Mouse (Mus musculus) intestine, embryonic 15.5 days (tissue): ENCODE results near the gene Pdp2. TPM values are rescaled to one million over a fixed set of nuclear protein-coding genes. Genes with fewer than 3 reads are reported as not detected.
A peak's percentile ranks its signal among the peaks of the same experiment; 100 is the strongest.

Experiments
- ATAC-seq: fragments of 200-750 bp; cut with Nextera tagmentation; 2 replicates; pipeline ENCODE4 v1.8.0; 2017; ENCODE audit warnings: moderate TSS enrichment, moderate library complexity
- H3K27ac ChIP-seq: fragments of 300-500 bp; sonication (generic); 2 replicates; pipeline ENCODE4 v1.5.1; 2015; ENCODE audit warnings: mild to moderate bottlenecking, inconsistent platforms
- H3K27me3 ChIP-seq: fragments of 300-500 bp; sonication (generic); replicated peaks from 2 replicates; pipeline ENCODE4 v1.6.1; 2015; ENCODE audit warnings: inconsistent platforms
- H3K36me3 ChIP-seq: fragments of 300-500 bp; sonication (generic); 2 replicates; pipeline ENCODE4 v1.6.1; 2015; ENCODE audit warnings: inconsistent platforms
- H3K4me1 ChIP-seq: fragments of 300-500 bp; sonication (generic); replicated peaks from 2 replicates; pipeline ENCODE4 v1.6.1; 2015; ENCODE audit warnings: inconsistent platforms
- H3K4me2 ChIP-seq: fragments of 300-500 bp; sonication (generic); replicated peaks from 2 replicates; pipeline ENCODE4 v1.6.1; 2015; ENCODE audit warnings: mild to moderate bottlenecking, inconsistent platforms
- H3K4me3 ChIP-seq: fragments of 300-500 bp; sonication (generic); replicated peaks from 2 replicates; pipeline ENCODE4 v1.5.1; 2015; ENCODE audit warnings: inconsistent platforms
- H3K9ac ChIP-seq: fragments of 300-500 bp; sonication (generic); 2 replicates; pipeline ENCODE4 v1.6.1; 2015; ENCODE audit warnings: inconsistent platforms
- H3K9me3 ChIP-seq: fragments of 300-500 bp; sonication (generic); 2 replicates; pipeline ENCODE4 v1.6.1; 2016; ENCODE audit warnings: inconsistent platforms
- whole genome bisulfite sequencing: fragments of 180-500 bp; shearing (Covaris S2); methylation state at CpG from one replicate; pipeline ENCODE4 v1.1.7; 2015; 5-methylcytosine and 5-hydroxymethylcytosine counted together
- polyA plus RNA-seq: library from polyadenylated mRNA; unstranded; fragments of >200 nt; fragmentation: Nextera tagmentation; extraction: Ambion mirVana; gene quantifications from 2 replicates; pipeline ENCODE4 v1.2.1, GENCODE M21; 2015

Gene Pdp2
- polyA plus RNA-seq, 1 experiment from 2014 or later: 17.0 TPM

GRCm38 (mm10) chr8:104628402-104628801 lies 37.2 kb downstream of the Pdp2 start:
- Histone ChIP-seq H3K27ac (no peak overlapping the region), H3K36me3 (no peaks in the 10 kb centered on the region), H3K4me3 (no peak overlapping the region), H3K4me1 (peaks cover 15% of the 10 kb centered on the region; the same call in 1 of the 2 replicates), H3K9me3 (no peaks in the 10 kb centered on the region), H3K27me3 (peaks cover 14% of the 10 kb centered on the region), H3K9ac (no peak overlapping the region), H3K4me2 (no peak overlapping the region)
- ATAC-seq: no peak
- 93% methylated on average over 21 of the region's 21 CpGs for WGBS

DNA sequence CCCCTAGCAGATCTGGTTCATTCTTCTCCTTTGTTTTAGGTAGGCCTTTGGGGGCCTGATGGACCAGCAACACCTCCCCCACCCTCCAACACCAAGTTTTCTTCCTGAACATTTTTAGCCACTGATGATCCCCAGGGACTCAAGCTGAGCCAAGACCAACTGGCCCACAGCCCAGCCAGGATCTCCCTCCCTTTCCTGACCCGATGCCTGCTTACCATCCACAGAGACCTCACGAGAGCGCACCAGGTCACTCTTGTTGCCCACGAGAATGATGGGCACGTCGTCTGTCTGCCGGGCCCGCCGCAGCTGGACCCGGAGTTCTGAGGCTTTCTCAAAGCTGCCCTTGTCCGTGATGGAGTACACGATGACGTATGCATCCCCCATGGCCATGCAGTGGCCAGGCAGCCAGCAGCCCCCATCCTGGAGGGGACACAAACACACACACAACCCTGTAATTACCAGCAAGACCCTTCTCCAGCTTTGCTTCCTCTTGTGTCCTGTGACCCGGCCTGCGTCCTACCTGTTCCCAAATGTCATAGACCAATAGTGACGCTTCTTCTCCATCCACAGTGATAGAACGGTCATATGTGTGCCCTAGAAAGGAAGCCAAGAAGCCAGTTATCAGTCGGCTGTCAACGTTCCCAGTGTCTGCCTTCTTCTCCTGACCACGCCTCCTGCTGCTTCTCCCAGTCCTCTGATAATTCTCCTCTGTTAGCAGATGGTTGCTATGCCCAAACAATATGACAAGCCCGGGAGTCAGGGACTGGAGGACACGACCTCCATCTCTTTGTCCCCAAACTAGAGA lies 38.3 kb downstream of the Pdp2 start:
- peaks cover 15% of the 10 kb centered on the region; the same call in 1 of the 2 replicates for H3K4me1 ChIP-seq
- H3K4me2 ChIP-seq: peak overlapping the region; percentile 83; the same call in 1 of the 2 replicates
- H3K9me3 ChIP-seq: no peaks in the 10 kb centered on the region
- H3K27me3 ChIP-seq: peaks cover 14% of the 10 kb centered on the region
- no peak overlapping the region for H3K27ac ChIP-seq
- no peak overlapping the region for H3K4me3 ChIP-seq
- ATAC-seq: no peak
- no peaks in the 10 kb centered on the region for H3K36me3 ChIP-seq
- WGBS: 68% methylated on average over 22 of the region's 22 CpGs
- H3K9ac ChIP-seq: no peak overlapping the region

- Histone ChIP-seq H3K27me3 (peaks cover 14% of the 10 kb centered on the region), H3K9ac (0 out of 2 replicates have a peak overlapping the region, but pooled peaks have one; percentile 28), H3K4me1 (peaks cover 15% of the 10 kb centered on the region; the same call in 1 of the 2 replicates), H3K36me3 (no peaks in the 10 kb centered on the region), H3K4me3 (no peak overlapping the region), H3K27ac (no peak overlapping the region), H3K4me2 (peak overlapping the region; percentile 83), H3K9me3 (no peaks in the 10 kb centered on the region)
- 41% methylated on average over 8 of the region's 8 CpGs for WGBS
- no peak for ATAC-seq
Observed at GRCm38 (mm10) chr8:104630111-104630479, 38.8 kb downstream of the Pdp2 start.

GRCm38 (mm10) chr8:104630574-104630973 lies 39.3 kb downstream of the Pdp2 start:
- no peaks in the 10 kb centered on the region for H3K9me3 ChIP-seq
- H3K27me3 ChIP-seq: peaks cover 14% of the 10 kb centered on the region
- H3K9ac ChIP-seq: peak overlapping the region; percentile 28
- H3K4me3 ChIP-seq: peak overlapping the region; percentile 37
- no peaks in the 10 kb centered on the region for H3K36me3 ChIP-seq
- H3K4me2 ChIP-seq: peak overlapping the region; percentile 83
- H3K27ac ChIP-seq: no peak overlapping the region
- peaks cover 15% of the 10 kb centered on the region; the same call in 1 of the 2 replicates for H3K4me1 ChIP-seq
- 2% methylated on average over 36 of the region's 36 CpGs for WGBS
- peak; percentile 40; the same call in 1 of the 2 replicates for ATAC-seq

GRCm38 (mm10) chr8:104630981-104631663 lies 39.9 kb downstream of the Pdp2 start, which contains the start of gene Rrad:
TSS of gene Rrad (minus strand) at chr8:104631327.
- Histone ChIP-seq H3K27me3 (peaks cover 14% of the 10 kb centered on the region), H3K4me2 (peak within 1 kb of the TSS; percentile 83), H3K9ac (peak within 1 kb of the TSS; percentile 28), H3K36me3 (no peaks in the 10 kb centered on the region), H3K4me3 (peak within 1 kb of the TSS; percentile 37), H3K4me1 (peaks cover 15% of the 10 kb centered on the region; the same call in 1 of the 2 replicates), H3K9me3 (no peaks in the 10 kb centered on the region), H3K27ac (no peak within 1 kb of the TSS)
- WGBS: 2% methylated on average over 28 of the region's 28 CpGs
- peak; percentile 81 for ATAC-seq

DNA sequence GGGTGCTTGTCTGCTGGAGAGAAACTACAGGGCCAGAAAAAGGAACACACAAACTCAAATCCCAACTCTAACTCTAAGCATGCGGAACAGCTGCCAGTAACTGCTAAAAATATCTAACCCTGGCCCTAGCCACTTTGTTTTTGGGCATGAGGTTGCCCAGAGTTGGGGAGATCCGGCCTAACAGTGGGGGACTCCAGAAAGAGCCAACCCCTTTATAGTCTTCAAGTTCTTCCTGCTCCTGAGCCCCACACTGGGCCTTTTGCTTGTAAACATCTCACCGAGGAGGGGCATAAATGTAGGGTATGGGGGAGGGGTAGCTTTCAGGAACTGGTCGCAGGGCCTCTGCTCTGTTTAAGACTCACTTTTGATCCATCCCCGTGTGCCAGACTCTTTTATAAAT lies 40.7 kb downstream of the Pdp2 start:
- no peaks in the 10 kb centered on the region for H3K9me3 ChIP-seq
- H3K27ac ChIP-seq: no peak overlapping the region
- H3K9ac ChIP-seq: no peak overlapping the region
- peaks cover 14% of the 10 kb centered on the region for H3K27me3 ChIP-seq
- H3K4me1 ChIP-seq: peaks cover 15% of the 10 kb centered on the region; the same call in 1 of the 2 replicates
- ATAC-seq: no peak
- WGBS: 32% methylated on average over 5 of the region's 5 CpGs
- H3K36me3 ChIP-seq: no peaks in the 10 kb centered on the region
- H3K4me2 ChIP-seq: peak overlapping the region; percentile 83
- peak overlapping the region; percentile 37; the same call in 1 of the 2 replicates for H3K4me3 ChIP-seq

DNA sequence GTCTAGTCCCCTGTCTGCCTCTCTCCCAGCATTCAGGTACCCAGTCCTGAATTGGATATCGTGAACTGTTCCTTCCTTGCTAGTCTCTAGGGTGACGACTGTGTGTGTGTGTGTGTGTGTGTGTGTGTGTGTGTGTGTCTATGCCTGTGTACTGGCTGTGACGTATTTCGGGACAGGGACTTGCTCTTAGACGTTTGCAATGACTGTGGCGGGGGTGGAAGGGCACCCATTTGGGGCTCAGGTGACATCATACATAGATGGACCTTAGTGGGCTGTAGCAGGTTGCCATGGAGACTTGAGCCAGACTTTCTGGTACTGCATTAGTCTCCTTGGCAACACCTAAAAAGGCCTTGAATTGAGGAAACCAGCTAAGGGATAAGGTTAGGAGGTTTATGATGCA lies 41.2 kb downstream of the Pdp2 start:
- 71% methylated on average over 6 of the region's 6 CpGs for WGBS
- no peaks in the 10 kb centered on the region for H3K9me3 ChIP-seq
- peaks cover 14% of the 10 kb centered on the region for H3K27me3 ChIP-seq
- H3K36me3 ChIP-seq: no peaks in the 10 kb centered on the region
- no peak overlapping the region for H3K4me3 ChIP-seq
- H3K4me1 ChIP-seq: peaks cover 15% of the 10 kb centered on the region; the same call in 1 of the 2 replicates
- ATAC-seq: no peak
- H3K27ac ChIP-seq: no peak overlapping the region
- H3K9ac ChIP-seq: no peak overlapping the region
- H3K4me2 ChIP-seq: no peak overlapping the region; the same call in 1 of the 2 replicates

DNA sequence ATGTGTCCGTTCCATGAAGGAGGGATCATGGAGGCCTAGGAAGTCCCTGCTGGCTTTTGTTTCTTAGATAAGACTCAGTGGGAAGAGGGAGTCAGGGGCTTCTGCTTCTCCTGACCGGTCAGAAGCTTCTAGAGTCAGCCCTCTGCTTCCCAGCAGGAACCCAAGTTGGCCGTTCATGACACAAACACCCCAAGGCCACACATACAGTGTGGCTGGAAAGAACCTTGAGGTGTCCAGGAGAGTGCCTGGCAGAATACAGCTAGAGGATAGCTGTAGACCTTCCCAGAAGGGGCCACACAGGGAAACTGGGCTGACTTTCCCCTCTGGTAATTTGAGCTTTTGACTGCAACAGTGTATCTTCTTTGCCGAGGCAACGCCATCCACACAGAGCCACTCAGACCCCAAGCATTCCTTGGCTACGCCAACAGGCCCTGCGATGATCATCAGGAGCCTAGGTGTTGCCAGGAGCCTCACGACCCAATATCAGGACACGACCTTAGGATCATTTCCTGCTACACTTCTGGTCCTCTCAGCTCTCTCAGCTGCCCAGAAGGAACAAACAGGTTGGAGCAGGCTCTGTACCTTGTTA lies 42.0 kb downstream of the Pdp2 start:
- ATAC-seq: no peak
- H3K9me3 ChIP-seq: no peaks in the 10 kb centered on the region
- H3K27me3 ChIP-seq: peaks cover 14% of the 10 kb centered on the region
- H3K4me3 ChIP-seq: no peak overlapping the region
- H3K4me2 ChIP-seq: no peak overlapping the region
- no peak overlapping the region for H3K9ac ChIP-seq
- WGBS: 52% methylated on average over 9 of the region's 9 CpGs
- no peak overlapping the region for H3K27ac ChIP-seq
- H3K4me1 ChIP-seq: peaks cover 15% of the 10 kb centered on the region; the same call in 1 of the 2 replicates
- no peaks in the 10 kb centered on the region for H3K36me3 ChIP-seq

- Histone ChIP-seq H3K4me3 (no peak overlapping the region), H3K9ac (no peak overlapping the region), H3K9me3 (no peaks in the 10 kb centered on the region), H3K36me3 (no peaks in the 10 kb centered on the region), H3K27ac (no peak overlapping the region), H3K4me2 (no peak overlapping the region), H3K27me3 (peaks cover 7% of the 10 kb centered on the region), H3K4me1 (peaks cover 18% of the 10 kb centered on the region)
- WGBS: 86% methylated on average over 3 of the region's 3 CpGs
- ATAC-seq: no peak
Observed at GRCm38 (mm10) chr8:104635004-104635710, 43.9 kb downstream of the Pdp2 start.

GRCm38 (mm10) chr8:104638010-104638409 lies 46.8 kb downstream of the Pdp2 start:
- H3K4me3 ChIP-seq: no peak overlapping the region
- H3K27ac ChIP-seq: no peak overlapping the region
- no peaks in the 10 kb centered on the region for H3K36me3 ChIP-seq
- no peak overlapping the region for H3K4me2 ChIP-seq
- H3K9ac ChIP-seq: no peak overlapping the region
- WGBS: 88% methylated on average over 6 of the region's 6 CpGs
- no peak for ATAC-seq
- no peaks in the 10 kb centered on the region for H3K9me3 ChIP-seq
- H3K27me3 ChIP-seq: no peaks in the 10 kb centered on the region
- H3K4me1 ChIP-seq: peaks cover 15% of the 10 kb centered on the region

- WGBS: 77% methylated on average over 7 of the region's 7 CpGs
- no peak overlapping the region for H3K27ac ChIP-seq
- H3K9me3 ChIP-seq: no peaks in the 10 kb centered on the region
- H3K36me3 ChIP-seq: no peaks in the 10 kb centered on the region
- peak overlapping the region; percentile 86 for H3K4me2 ChIP-seq
- no peak for ATAC-seq
- H3K4me3 ChIP-seq: peak overlapping the region; percentile 86; the same call in 1 of the 2 replicates
- no peak overlapping the region for H3K9ac ChIP-seq
- no peaks in the 10 kb centered on the region for H3K27me3 ChIP-seq
- H3K4me1 ChIP-seq: peaks cover 15% of the 10 kb centered on the region
Observed at GRCm38 (mm10) chr8:104640241-104640640, 49.0 kb downstream of the Pdp2 start.
